Mouse (Mus musculus) small intestine, adult 2 months (tissue): Measurements from ENCODE around the gene Pbx2.

ENCODE experiments used
- CTCF ChIP-seq: fragments of 200-500 bp; IDR thresholded peaks from 2 replicates; pipeline ENCODE4 v1.5.1; 2012; ENCODE audit warnings: low read depth, mild to moderate bottlenecking, control low read depth, inconsistent platforms, low read length, moderate library complexity, mixed read lengths; ENCODE audit not compliant: insufficient replicate concordance, insufficient read length; ENCODE audit errors: extremely low read depth
- POLR2A ChIP-seq: fragments of 200-500 bp; IDR thresholded peaks from 2 replicates; pipeline ENCODE4 v1.6.1; 2012; ENCODE audit warnings: low read depth, mild to moderate bottlenecking, control low read depth, inconsistent platforms, low read length, moderate library complexity

DNA sequence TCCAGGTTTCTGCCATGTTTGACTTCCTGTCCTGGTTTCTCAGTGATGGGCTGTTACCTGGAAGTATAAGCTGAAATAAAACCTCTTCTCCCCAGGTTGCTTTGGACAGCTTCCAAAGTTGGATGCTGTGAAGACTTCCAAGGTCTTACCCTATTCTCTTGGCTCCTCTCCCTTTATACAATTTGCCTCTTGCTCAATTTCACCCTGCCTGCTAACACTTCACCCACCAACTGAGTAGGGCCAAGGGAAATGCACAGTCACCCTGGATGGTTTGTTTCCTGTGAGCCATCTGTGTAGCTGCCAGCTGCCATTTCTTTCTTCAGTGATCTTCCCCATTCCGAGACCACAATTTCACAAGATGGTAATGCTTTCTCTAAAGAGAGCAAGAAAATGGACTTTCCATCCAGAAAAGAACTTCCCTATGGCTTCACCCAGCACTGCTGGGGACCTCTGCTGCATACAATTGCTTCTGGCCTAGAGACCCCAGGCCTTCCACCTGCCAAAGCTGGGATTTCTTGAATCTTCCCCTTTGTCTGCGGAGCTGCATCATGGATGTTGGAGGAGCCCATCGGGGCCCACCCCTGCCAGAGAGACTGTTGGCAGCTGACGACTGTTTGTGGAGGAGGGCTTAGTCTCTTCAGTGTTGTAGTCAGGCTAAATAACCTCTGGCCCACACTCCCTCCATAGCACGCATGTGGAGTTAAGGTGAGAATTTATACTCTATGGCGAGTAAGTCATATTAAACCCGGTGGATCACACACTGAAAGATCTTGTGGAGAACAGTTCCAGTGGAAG, 48.6 kb downstream of the Pbx2 start:
- TF ChIP-seq CTCF (no peak), POLR2A (no peak)
